Mouse (Mus musculus): ENCODE results near the gene Uba1. TPM values are rescaled to one million over a fixed set of nuclear protein-coding genes. Genes with fewer than 3 reads are reported as not detected.
"Not testable (repeated sequence)": the region's sequence is repeated elsewhere in the genome, so short reads cannot be mapped to it uniquely, and the experiment has no call there.

Uba1 gene
- total and polyA plus RNA-seq, 3 experiments: 138 to 218 (median 177) TPM

GRCm38 (mm10) chrX:20728681-20729080 lies 70.6 kb downstream of the Uba1 start:
- in situ Hi-C loops (cut with MboI; ENCODE audit: low pct_ligation_motif_present, low pct_unique_long_range_greater_than_20kb, low sequenced_read_pairs) (no loop called here), dilution Hi-C loops (cut with MboI; ENCODE audit: extremely low pct_ligation_motif_present, extremely low pct_unique_long_range_greater_than_20kb, low sequenced_read_pairs) (no loop called here)
- Histone ChIP-seq H3K36me3 (replicated peaks in 1 of 2; ENCODE audit: control insufficient read depth in 1 of 2, insufficient read depth in 1 of 2, low read length in 1 of 2) (no peaks in the 10 kb centered on the region), H3K27me3 (replicated peaks) (no peaks in the 10 kb centered on the region), H3K27ac (ENCODE audit: insufficient read depth, low read depth) (no peak overlapping the region), H3K79me2 (replicated peaks; ENCODE audit: control insufficient read depth, extremely low read depth, insufficient read depth, poor library complexity, severe bottlenecking) (no peaks in the 10 kb centered on the region), H3K4me3 (replicated peaks in 1 of 3; ENCODE audit: low read depth in 2 of 3, low read length in 2 of 3, poor library complexity in 1 of 3) (no peak overlapping the region), H3K4me2 (ENCODE audit: insufficient read depth, low read depth, poor library complexity, severe bottlenecking) (no peak overlapping the region), H3K9me3 (replicated peaks; ENCODE audit: low read length) (no peaks in the 10 kb centered on the region), H3K9ac (ENCODE audit: insufficient read depth, low read depth) (no peak overlapping the region), H3K4me1 (ENCODE audit: control insufficient read depth in 1 of 2, insufficient read depth in 2 of 2) (no peaks in the 10 kb centered on the region)
- no peak for DNase-seq (ENCODE audit: extremely low read depth)
- TF ChIP-seq ETS1 (conservative IDR thresholded peaks at IDR 0.05; ENCODE audit: low read depth, low read length) (no peak), SIN3A (IDR thresholded peaks at IDR 0.05; ENCODE audit: low read length) (no peak), MXI1 (IDR thresholded peaks at IDR 0.05; ENCODE audit: low read depth, low read length) (no peak), ZKSCAN1 (IDR thresholded peaks at IDR 0.05; ENCODE audit: borderline replicate concordance, low read depth, low read length) (no peak), ZC3H11A (IDR thresholded peaks at IDR 0.05; ENCODE audit: low read depth, low read length) (no peak), ZMIZ1 (IDR thresholded peaks at IDR 0.05; ENCODE audit: low read depth, low read length) (no peak), IRF4 (IDR thresholded peaks at IDR 0.05; ENCODE audit: low read depth, low read length) (no peak), CHD1 (IDR thresholded peaks at IDR 0.05; ENCODE audit: low read depth, low read length) (no peak), ZNF384 (IDR thresholded peaks at IDR 0.05; ENCODE audit: low read depth, low read length) (no peak), ELF1 (IDR thresholded peaks at IDR 0.05; ENCODE audit: low read depth, low read length) (no peak), JUN (IDR thresholded peaks at IDR 0.05; ENCODE audit: insufficient read depth, low read depth, low read length) (no peak), UBTF (IDR thresholded peaks at IDR 0.05; ENCODE audit: low read depth, low read length) (no peak), USF2 (conservative IDR thresholded peaks at IDR 0.05; ENCODE audit: low read depth, low read length) (no peak), EP300 (IDR thresholded peaks at IDR 0.05; ENCODE audit: low read length) (no peak), RCOR1 (conservative IDR thresholded peaks at IDR 0.05; ENCODE audit: low read depth, low read length) (no peak), MYC (IDR thresholded peaks at IDR 0.05; ENCODE audit: low read depth, low read length) (no peak)

DNA sequence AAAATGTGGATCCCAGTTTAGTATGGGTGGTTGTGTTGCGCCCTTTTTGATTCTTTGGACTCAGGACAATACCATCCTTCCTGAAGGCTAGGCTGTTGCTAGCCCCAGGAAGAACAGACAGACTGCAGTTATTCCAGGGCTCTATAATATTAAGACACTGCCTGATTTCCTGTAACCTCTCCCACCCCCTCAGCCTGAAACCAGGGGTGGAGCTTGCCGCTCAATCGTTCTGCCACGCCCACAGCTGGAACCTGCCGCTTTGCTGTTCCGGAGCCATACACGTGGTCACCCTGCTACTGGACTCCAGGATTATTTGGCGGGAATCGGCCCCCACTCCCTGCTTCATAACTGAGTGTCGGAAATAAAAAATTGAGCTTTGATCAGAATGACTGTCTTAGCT lies 71.9 kb downstream of the Uba1 start:
- H3K36me3 ChIP-seq (replicated peaks in 1 of 2; ENCODE audit: control insufficient read depth in 1 of 2, insufficient read depth in 1 of 2, low read length in 1 of 2); H3K27me3 ChIP-seq (replicated peaks); H3K4me2 ChIP-seq (ENCODE audit: insufficient read depth, low read depth, poor library complexity, severe bottlenecking); H3K27ac ChIP-seq (ENCODE audit: insufficient read depth, low read depth); dilution Hi-C loops (cut with MboI; ENCODE audit: extremely low pct_ligation_motif_present, extremely low pct_unique_long_range_greater_than_20kb, low sequenced_read_pairs); H3K79me2 ChIP-seq (replicated peaks; ENCODE audit: control insufficient read depth, extremely low read depth, insufficient read depth, poor library complexity, severe bottlenecking); DNase-seq (ENCODE audit: extremely low read depth); H3K4me3 ChIP-seq (replicated peaks in 1 of 3; ENCODE audit: low read depth in 2 of 3, low read length in 2 of 3, poor library complexity in 1 of 3); H3K4me1 ChIP-seq (ENCODE audit: control insufficient read depth in 1 of 2, insufficient read depth in 2 of 2); in situ Hi-C loops (cut with MboI; ENCODE audit: low pct_ligation_motif_present, low pct_unique_long_range_greater_than_20kb, low sequenced_read_pairs); H3K9ac ChIP-seq (ENCODE audit: insufficient read depth, low read depth); H3K9me3 ChIP-seq (replicated peaks; ENCODE audit: low read length): not testable (repeated sequence)

Other genes with a start within 250 kb of the Uba1 start
- gene Jade3, start 232.6 kb upstream of the Uba1 start, total RNA-seq (2012; rRNA removed): 11.8 and 14.2 TPM in 2 replicates
- gene Jade3, start 232.6 kb upstream of the Uba1 start, total RNA-seq (2014; rRNA removed): 21.1 and 23.3 TPM in 2 replicates
- 9.9 and 10.2 TPM in 2 replicates for gene Jade3, start 232.6 kb upstream of the Uba1 start, polyA plus RNA-seq (2012; ENCODE audit: insufficient read length, low read depth)
- not detected in 2 replicates for gene Rgn, start 108.5 kb upstream of the Uba1 start, total RNA-seq (2012; rRNA removed)
- not detected in 2 replicates for gene Rgn, start 108.5 kb upstream of the Uba1 start, total RNA-seq (2014; rRNA removed)
- gene Rgn, start 108.5 kb upstream of the Uba1 start, polyA plus RNA-seq (2012; ENCODE audit: insufficient read length, low read depth): not detected in 2 replicates
- 81.5 and 83.8 TPM in 2 replicates for gene Rbm10, start 40.8 kb upstream of the Uba1 start, total RNA-seq (2012; rRNA removed)
- 49.9 and 55.7 TPM in 2 replicates for gene Rbm10, start 40.8 kb upstream of the Uba1 start, total RNA-seq (2014; rRNA removed)
- gene Rbm10, start 40.8 kb upstream of the Uba1 start, polyA plus RNA-seq (2012; ENCODE audit: insufficient read length, low read depth): 67.1 and 71.1 TPM in 2 replicates
- gene Ndufb11, start 40.7 kb upstream of the Uba1 start, total RNA-seq (2012; rRNA removed): 166 and 176 TPM in 2 replicates
- 156 and 165 TPM in 2 replicates for gene Ndufb11, start 40.7 kb upstream of the Uba1 start, total RNA-seq (2014; rRNA removed)
- 159 and 161 TPM in 2 replicates for gene Ndufb11, start 40.7 kb upstream of the Uba1 start, polyA plus RNA-seq (2012; ENCODE audit: insufficient read length, low read depth)
- gene Cdk16, start 29.6 kb downstream of the Uba1 start, total RNA-seq (2012; rRNA removed): 17.4 and 18.5 TPM in 2 replicates
- gene Cdk16, start 29.6 kb downstream of the Uba1 start, total RNA-seq (2014; rRNA removed): 10.1 and 11.1 TPM in 2 replicates
- 21.3 and 27.0 TPM in 2 replicates for gene Cdk16, start 29.6 kb downstream of the Uba1 start, polyA plus RNA-seq (2012; ENCODE audit: insufficient read length, low read depth)
- gene Usp11, start 45.6 kb downstream of the Uba1 start, total RNA-seq (2012; rRNA removed): 6.2 and 11.2 TPM in 2 replicates
- 4.0 and 4.9 TPM in 2 replicates for gene Usp11, start 45.6 kb downstream of the Uba1 start, total RNA-seq (2014; rRNA removed)
- gene Usp11, start 45.6 kb downstream of the Uba1 start, polyA plus RNA-seq (2012; ENCODE audit: insufficient read length, low read depth): 5.3 and 6.3 TPM in 2 replicates
- 60.6 and 63.8 TPM in 2 replicates for gene Araf, start 139.5 kb downstream of the Uba1 start, total RNA-seq (2012; rRNA removed)
- gene Araf, start 139.5 kb downstream of the Uba1 start, total RNA-seq (2014; rRNA removed): 52.8 and 55.9 TPM in 2 replicates
- 72.2 and 79.7 TPM in 2 replicates for gene Araf, start 139.5 kb downstream of the Uba1 start, polyA plus RNA-seq (2012; ENCODE audit: insufficient read length, low read depth)
- 0.13 TPM in 1 of 2 replicates, not detected in the other for gene Timp1, start 211.8 kb downstream of the Uba1 start, total RNA-seq (2012; rRNA removed)
- gene Timp1, start 211.8 kb downstream of the Uba1 start, total RNA-seq (2014; rRNA removed): not detected in 2 replicates
- 0.36 and 0.49 TPM in 2 replicates for gene Timp1, start 211.8 kb downstream of the Uba1 start, polyA plus RNA-seq (2012; ENCODE audit: insufficient read length, low read depth)

Data from CH12.LX (cell line).